Mouse (Mus musculus) heart, postnatal 10 days (tissue): ENCODE results near the gene Sh2b1. TPM values are rescaled to one million over a fixed set of nuclear protein-coding genes. Genes with fewer than 3 reads are reported as not detected.
A peak's percentile ranks its signal among the peaks of the same experiment; 100 is the strongest.

Experiments used
- DNase-seq, 2 experiments: peaks; one replicate each; pipeline ENCODE4 v3.0.0; 2021
- intact Hi-C: fragments of 180-260 bp; cut with DNase I; formaldehyde crosslinking; loops from one replicate; pipeline ENCODE4 v1.15.1; 2025
- total RNA-seq, 2 experiments: library from RNA; stranded (reverse); gene quantifications; 2 replicates each; pipeline ENCODE4 v1.2.3; 2021

The Sh2b1 gene
- total RNA-seq, 2 experiments from 2014 or later = 46.1 to 46.7 TPM

GRCm38 (mm10) chr7:126481699-126482098, 6.5 kb upstream of the Sh2b1 start:
- DNase-seq = no peak
- intact Hi-C loops = loop anchor here (1.0 to 5.0 kb wide), 2 partner anchors 47 to 216 kb away; partner anchors contain the start of genes Bola2 and Slx1b

- DNase-seq = peak; percentile 38 to 54
- intact Hi-C loops = loop anchor here (2.0 kb wide), 1 partner anchor 76 kb away; no protein-coding TSS in a partner anchor
Measured at GRCm38 (mm10) chr7:126474486-126474955, 703 bp downstream of the Sh2b1 start.

DNA sequence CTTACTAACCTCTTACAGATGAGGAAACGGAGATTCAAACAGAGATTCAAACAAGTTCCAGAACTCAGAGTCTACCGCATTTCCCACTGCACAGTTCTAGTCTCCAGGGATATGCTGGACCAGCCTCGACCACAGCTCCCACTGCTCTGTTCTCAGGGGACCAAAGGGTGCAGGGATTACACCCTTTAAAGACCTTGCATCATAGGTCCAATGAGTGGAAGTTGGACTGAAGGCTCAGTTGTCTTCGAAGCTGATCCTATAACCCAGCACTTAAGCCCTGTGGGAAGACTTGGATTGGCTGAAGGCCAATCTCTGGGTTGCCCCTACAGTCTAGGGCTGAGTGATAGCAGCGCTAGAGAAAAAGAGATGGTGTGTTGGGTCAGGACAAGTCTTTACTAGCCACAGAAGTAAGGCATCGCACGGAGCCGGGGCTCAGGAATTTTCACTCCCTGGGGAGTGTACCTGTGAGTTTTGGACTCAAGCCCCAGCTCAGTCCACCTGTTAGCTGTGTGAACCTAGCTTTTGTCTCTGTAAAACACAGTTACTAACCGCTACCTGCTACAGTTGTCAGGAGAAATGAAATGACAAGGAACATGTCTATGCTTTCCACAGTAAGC, 1.6 kb downstream of the Sh2b1 start:
- DNase-seq = no peak
- intact Hi-C loops = loop anchor here (2.0 kb wide), 1 partner anchor 75 kb away; no protein-coding TSS in a partner anchor

- no peak for DNase-seq
- intact Hi-C loops = no loop called here
Measured at GRCm38 (mm10) chr7:126472713-126473112, 2.5 kb downstream of the Sh2b1 start.

DNA sequence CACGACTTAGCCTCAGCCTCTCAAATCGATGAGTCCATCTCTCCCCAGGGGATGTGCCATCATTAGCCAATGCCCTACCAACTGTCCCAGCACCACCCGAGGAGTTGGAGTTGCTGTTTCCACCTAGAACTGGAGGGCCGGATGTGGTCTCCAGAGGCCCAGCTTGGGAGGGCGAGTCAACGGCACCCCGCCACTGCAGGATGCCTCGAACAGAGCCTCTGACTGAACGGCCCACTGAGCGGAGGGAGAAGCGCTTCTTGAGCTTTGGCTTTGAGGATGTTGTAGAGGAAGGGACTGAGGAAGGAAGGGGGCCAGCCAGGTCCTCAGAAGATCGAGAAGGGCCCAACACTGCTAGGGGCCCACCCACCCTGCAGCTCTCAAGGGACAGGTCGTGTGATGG, 2.9 kb downstream of the Sh2b1 start:
- DNase-seq = no peak
- intact Hi-C loops = no loop called here

DNA sequence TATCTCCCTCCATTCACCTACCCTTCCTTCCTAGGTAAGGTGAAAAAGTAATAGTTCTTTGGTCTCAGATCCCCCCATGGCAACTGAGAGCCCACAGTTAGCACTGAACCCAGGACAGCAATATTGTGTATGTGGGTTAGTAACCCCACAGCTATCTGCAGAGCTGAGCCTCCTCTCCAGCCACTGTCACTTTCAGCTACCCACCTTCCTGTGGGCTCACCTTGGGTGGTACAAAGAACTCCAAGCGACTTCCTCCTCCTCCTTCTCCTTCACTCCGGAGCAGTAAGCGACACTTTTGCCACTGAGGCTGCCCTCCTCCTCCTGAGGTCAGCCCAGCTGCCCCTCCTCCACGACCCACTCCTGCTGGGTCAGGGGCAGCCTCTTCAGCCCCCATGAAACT, 3.4 kb downstream of the Sh2b1 start:
- intact Hi-C loops = no loop called here
- DNase-seq = no peak

DNA sequence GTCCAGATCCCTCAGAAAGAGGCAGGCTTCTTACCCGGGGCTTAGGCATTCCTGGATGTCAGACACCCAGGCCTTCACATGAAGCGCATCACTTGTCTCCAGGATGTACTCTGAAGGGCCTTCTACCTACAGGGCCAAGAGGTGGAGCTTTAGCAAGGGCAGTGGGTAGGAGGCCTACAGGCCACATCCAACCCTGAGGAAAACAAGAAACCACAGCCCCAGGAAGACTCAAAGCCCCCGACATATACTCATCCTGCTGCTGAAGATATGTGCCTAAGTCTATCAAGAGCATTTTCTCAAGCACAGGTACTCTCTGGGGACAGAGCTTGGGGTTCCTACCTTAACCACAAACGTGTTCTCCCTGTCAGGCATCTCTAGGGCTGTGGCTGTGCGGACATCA, 3.9 kb downstream of the Sh2b1 start:
- DNase-seq = no peak
- intact Hi-C loops = no loop called here

GRCm38 (mm10) chr7:126470077-126470476, 5.1 kb downstream of the Sh2b1 start:
- intact Hi-C loops = no loop called here
- no peak for DNase-seq

GRCm38 (mm10) chr7:126467834-126468627, 7.2 kb downstream of the Sh2b1 start:
- intact Hi-C loops = no loop called here
- DNase-seq = no peak

GRCm38 (mm10) chr7:126467271-126467670, 8.0 kb downstream of the Sh2b1 start:
- DNase-seq = peak in 1 of 2 experiments; percentile 65
- intact Hi-C loops = no loop called here

- intact Hi-C loops = no loop called here
- DNase-seq = no peak
Measured at GRCm38 (mm10) chr7:126466707-126467106, 8.5 kb downstream of the Sh2b1 start.

GRCm38 (mm10) chr7:126466116-126466515, 9.1 kb downstream of the Sh2b1 start:
- DNase-seq = no peak
- intact Hi-C loops = no loop called here

DNA sequence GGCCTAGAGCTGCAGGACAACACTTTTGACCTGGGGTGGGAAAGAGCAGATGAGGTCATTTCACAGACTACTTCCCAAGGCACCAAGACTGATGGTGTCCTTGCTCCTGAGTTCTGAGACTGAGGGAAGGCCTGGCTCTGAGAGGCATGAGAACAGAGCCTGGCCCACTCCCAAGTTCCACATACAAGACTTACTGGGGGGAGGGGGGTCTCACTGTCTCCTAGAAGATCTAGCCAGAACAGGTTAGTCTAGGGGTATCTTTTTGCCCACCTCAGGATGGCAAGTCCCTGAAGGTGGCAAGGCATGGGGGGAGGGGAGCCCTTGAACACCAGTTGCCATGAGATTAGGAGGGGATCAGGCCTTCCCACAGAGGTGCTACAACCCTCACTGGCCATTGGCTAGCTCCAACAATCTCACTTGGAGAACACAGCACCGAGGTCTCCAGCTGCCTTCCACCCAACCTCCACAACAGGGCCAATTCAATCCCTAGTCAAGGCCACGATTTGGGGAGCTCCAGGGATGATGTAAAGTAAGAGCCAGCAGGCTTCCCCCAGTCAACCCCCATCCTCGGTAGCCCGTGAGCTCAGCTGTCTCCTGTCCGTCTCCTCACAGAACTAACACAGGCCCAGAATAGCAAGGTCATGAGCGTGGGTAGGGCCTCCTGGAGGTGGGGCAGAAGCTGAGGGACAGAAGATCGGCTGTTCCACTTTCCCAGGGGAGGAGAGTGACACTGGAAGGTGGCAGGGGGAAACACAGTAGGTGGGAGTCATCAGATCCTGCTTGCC, 9.8 kb downstream of the Sh2b1 start:
- peak; percentile 61 to 70 for DNase-seq
- intact Hi-C loops = no loop called here

DNA sequence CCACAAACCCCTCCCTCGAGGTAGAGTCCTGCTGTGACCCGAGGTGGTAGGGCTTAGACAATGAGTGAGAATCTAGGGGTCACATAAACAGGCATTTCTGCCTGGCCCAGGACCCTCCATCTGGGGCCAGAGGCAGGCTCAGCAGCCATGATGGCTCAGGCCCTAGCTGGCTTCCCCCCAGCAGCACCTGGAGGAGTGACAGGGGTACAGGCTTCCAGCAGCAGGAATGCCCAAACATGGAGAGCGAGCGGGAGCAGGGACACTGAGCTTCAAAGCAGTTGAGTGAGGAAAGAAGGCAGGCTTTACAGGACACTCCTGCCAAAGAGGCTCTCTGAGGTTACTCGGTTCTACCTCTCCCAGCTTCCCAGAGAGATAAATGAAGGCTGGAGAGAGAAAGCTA, 10.4 kb downstream of the Sh2b1 start:
- intact Hi-C loops = no loop called here

DNA sequence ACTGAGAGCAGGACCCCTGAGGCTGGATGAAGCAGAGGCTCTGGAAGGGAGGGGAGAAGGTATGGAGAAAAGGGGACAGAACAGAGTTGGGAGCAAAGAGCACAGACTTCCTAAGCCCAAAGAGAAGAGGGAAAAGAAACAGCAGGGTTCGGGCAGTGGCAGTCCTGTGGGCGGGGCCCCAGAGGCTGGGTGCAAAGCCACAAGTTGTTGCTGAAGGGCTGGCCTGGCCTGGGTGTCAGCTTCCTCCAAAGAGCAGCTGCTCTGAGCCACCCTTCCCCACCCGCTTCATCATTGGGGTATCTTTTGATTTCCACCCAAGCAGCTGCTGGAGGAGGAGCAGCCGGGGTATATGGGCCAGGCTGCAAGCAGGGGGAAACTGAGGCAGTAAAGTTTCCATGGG, 11.1 kb downstream of the Sh2b1 start:
- peak; percentile 33 to 39 for DNase-seq
- intact Hi-C loops = no loop called here

More for the DNA sequence above, 10.4 kb downstream of the Sh2b1 start:
- DNase-seq = peak; percentile 61 to 68

- no peak for DNase-seq
- intact Hi-C loops = loop anchor here (2.0 kb wide), 1 partner anchor 27 kb away; no protein-coding TSS in a partner anchor
Measured at GRCm38 (mm10) chr7:126463547-126463946, 11.7 kb downstream of the Sh2b1 start.

- DNase-seq = no peak
- intact Hi-C loops = loop anchor here (2.0 kb wide), 1 partner anchor 26 kb away; no protein-coding TSS in a partner anchor
Measured at GRCm38 (mm10) chr7:126463004-126463403, 12.2 kb downstream of the Sh2b1 start, which contains the start of gene Atp2a1. Gene Atp2a1 (minus strand): TSS chr7:126463108.

DNA sequence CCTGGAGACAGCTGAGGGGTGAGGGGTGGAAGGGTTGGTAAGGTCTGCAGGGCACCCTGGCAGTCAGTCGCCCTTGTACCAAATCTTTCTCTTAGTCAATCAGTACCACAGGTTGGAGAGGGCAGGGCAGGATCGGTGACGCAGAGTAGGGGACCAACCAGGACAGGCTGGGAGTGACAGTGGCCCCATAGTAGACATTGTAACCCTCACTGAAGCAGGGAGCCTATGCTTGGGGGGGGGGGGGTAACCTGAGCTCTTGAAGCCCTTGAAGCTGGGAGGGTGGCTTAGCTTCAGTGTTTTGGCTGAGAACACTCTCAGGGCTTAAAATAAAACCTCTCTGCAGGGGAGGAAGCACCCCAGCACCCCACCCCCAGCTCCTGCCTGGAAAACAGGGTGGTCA, 13.6 kb downstream of the Sh2b1 start:
- DNase-seq = no peak
- intact Hi-C loops = loop anchor here (2.0 kb wide), 1 partner anchor 25 kb away; no protein-coding TSS in a partner anchor

- intact Hi-C loops = no loop called here
- no peak for DNase-seq
Measured at GRCm38 (mm10) chr7:126460623-126461399, 14.4 kb downstream of the Sh2b1 start.
